Mouse (Mus musculus) brain, embryonic 14.5 days (tissue): Measurements from ENCODE around the gene Fibcd1.

ENCODE experiments used
- CTCF ChIP-seq: fragments of 200-500 bp; IDR thresholded peaks from 2 replicates; pipeline ENCODE4 v1.5.1; 2012; ENCODE audit warnings: inconsistent platforms, mild to moderate bottlenecking, moderate library complexity, borderline replicate concordance; ENCODE audit not compliant: insufficient read depth, insufficient read length; ENCODE audit errors: extremely low read depth
- POLR2A ChIP-seq: fragments of 200-500 bp; IDR thresholded peaks from 2 replicates; pipeline ENCODE4 v1.6.1; 2012; ENCODE audit warnings: mild to moderate bottlenecking, inconsistent platforms, borderline replicate concordance; ENCODE audit not compliant: poor library complexity, insufficient read depth, insufficient read length, severe bottlenecking; ENCODE audit errors: extremely low read depth

DNA sequence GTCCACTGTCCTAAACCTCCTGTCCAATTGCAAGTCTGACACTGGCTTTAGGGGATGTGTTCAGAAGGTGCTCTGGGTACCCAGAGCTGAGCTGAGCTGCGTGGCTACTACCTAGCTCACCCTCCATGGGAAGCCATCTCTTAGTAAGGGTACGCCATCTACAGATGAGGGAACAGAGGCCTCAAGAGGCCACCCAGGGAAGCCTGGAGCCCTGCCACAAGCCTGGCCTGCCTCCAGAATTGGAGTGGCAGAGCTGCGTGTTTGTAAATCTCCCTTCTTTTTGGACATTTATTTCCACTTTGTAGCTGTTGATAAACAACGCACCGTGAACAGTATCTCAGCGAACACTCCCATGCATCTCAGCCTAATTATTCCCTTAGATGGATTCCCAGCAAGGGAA lies 11.4 kb upstream of the Fibcd1 start:
- TF ChIP-seq CTCF (no peak), POLR2A (no peak)
